Mouse (Mus musculus) urinary bladder, adult 18-20 months (tissue): ENCODE measurements around the gene Sema3f.
A peak's percentile ranks its signal among the peaks of the same experiment; 100 is the strongest.

ENCODE experiments used
- DNase-seq, 2 experiments: peaks; one replicate each; pipeline ENCODE4 v3.0.0; 2022; ENCODE audit warnings: low spot score in 2 of 2, mixed read lengths in 2 of 2

The Sema3f gene

DNA sequence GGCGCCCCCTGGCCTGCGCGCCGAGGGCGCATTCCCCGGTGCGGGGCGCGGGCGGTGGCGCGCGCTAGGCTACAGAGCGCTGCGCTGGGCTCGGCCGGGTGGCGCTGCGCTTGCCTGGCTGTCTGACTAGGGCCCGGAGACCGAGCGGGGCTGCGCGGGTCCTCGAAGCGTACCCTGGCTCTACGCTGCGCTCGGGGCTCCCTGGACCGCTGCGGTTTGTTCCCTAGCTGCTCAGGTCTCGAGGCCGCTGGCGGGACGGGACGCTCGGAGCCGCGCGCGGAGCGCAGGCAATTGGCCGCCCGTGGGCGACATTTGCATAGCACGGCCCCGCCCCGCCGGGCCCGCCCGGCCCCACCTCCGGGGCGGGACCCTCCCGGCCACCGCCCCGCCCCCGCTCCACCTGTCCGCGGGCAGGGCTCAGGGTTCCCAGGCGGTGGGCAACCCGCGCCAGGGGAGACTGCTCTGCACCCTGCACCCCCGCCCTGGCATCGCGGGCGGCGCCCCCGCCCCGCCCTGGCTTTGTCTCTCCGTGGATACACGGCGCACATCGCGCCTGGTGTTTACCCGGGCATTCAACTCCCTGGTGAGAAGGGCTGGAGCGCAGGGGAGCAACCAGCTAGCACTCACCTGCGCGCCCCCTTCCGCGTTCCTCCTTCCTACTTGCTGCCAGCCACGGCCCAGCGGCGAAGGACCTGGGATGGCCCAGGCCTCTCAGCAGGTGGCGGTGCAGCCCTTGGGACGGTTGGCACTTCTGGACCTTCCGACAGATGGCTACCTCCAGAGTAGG is at the start of gene Sema3f:
Gene Sema3f, minus strand, starts transcription at position 779 of the 787 bp plus-strand sequence.
- DNase-seq = peak; percentile 80 to 87

DNA sequence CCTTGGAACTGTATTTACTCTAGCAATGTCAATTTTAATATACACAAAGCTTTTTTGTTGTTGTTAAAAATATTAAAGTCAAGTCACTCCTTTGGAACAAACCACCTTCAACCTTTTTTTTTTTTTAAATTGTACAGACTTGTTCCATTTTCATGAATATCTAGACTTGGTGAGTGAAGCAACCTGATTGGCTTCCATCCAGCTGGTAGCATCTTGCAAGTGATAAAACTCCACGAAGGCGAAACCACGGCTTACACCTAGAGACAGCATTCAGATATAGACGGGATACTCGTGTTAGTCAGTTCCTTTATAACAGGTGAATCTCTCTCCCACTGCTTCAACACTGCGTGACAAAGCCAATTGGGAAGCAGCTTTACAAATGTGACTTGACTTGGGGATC is 49.3 kb upstream of the Sema3f start:
- no peak for DNase-seq

DNA sequence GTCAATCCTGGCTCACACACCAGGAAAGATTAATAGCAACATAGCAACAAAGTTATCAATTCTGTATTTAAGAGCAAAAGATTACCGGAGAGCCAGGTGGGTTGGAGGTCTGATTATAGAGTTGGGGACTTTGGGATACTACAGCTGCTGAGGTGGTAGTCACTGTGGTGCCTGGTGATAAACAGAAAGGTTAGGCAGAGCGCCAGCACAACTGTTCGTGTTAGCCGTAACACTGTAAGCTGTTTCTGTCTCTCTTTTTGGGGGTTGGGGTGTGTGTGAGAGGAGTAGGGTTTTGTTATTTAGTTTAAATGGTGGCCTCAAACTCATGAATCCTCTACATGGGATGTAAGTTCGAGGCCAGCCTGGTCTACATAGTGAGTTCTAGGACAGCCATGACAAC is 40.1 kb upstream of the Sema3f start:
- DNase-seq = no peak

DNA sequence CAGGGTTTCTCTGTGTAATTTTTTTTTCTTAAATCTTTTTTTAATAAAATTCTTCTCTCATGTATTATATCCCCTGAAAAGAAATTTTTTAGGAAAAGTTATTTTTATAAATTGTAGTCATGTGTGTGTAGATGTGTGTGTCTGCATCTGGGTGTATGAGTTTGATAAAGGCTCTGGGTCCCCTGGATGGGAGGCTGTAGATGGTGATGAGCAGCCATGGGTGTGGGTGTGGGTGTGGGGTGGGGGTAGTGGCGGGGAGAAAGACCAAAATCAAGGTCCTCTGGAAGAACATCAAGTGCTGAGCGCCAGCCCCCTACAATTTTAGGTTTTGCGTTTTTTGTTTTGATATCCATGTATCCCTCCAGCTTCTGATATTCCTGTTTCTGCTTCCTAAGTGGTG is 37.8 kb upstream of the Sema3f start:
- DNase-seq = no peak

DNA sequence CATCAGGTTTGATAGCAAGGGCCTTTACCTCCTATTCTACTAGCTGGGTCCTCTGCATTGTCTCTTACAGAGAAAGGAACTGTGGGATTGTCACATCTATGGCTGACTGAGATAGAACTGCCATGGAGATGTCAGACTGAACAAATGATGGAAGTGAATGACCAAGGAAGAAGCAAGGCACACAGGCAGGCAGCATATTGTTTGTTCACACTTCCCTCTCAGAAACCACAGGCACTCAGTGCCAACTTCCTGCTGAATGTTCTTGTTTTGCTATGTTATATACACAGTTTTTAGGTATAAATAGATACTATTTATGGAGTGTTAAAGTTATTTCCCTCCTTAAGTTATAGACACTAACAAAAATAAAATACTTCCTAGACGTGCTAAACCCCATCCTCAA is 37.0 kb upstream of the Sema3f start:
- no peak for DNase-seq

DNA sequence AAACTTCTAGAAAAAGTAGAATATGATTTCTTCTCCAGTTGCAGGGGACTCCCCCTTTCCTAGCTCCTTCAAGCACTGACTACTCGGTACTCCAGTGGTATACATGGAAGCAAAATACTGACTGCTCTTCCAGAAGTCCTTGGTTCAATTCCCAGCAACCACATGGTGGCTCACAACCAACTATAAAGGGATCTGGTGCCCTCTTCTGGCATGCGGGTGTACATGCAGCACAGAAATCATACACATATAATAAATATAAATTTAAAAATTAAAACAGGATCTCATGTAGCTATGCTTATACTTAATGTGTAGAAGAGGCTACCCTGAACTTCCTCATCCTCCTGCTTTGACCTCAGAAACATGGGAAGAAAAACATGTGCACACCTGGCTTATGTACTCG is 36.4 kb upstream of the Sema3f start:
- DNase-seq = no peak

DNA sequence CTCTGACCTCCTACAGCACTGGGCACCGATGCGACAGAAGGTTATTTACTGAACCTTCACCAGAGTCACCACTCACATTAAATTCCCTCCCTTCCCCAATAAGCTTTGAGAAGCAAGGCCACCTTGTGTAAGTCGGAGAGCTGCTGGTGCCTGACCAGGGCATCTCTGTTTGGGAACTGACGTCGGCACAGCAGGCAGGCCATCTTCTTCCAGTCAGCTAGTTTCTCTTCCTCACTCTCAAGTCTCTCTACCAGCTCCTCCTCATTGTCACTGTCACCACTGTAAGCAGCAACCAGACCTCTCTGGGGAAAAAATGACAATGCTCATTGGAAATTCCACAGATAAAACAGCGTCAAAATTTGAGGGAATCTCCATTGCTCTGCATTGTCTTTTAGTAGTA is 33.8 kb upstream of the Sema3f start:
- no peak for DNase-seq

DNA sequence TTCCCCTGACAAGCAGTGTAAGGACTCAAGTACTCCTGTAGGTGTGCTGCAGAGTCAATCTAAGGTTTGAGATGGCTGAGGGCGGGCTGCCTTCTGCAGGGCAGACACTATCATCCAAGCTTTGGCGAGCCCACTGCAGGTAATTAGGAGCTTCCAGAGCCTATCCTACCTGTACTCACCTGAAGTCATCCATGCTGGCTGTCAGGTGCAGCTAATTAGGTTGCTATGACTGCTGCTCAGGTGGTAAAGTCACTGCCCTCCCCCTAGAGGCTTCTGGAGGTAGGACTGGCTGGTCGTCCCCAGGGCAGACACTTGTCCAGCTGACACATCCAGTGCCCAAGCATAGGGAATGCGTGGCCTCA is 28.5 kb upstream of the Sema3f start:
- no peak for DNase-seq

DNA sequence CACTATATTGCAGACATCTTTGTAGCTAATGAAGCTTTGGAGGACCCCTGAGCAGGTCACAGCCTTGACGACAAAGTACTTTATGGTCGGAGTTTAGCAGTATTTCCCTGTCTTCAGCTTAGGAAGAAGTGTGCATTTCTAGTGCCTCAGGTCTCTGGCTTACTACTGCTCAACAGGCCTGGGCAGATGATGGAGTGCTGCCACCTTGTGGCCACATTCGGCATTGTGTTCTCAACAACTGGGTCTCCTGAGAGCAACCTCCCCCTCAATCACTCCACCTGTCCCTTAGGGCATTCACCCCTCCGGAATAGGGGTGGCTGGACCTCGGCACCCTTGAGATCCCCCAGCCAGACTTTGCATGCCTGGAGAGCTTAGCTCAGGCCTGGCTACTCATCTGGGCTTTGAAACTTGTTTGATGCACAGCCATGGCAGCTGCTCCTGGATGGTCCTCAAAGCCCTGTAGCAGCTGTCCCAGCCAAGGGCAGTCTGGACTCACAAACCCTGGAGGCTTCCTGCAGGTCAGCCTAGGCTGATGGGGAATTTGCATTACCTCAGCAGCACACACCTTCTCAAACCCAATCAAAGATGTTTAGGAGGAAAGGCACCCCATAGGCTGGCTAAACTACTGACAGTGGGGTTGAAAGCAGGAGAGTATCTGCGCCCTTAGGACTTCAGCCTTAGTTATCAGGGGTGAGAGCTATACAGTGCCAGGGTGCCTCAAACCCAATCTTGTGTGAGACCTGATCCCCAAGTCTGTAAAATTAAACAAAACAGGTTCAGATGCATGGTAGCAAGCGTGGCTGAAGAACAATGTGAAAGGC is 28.0 kb upstream of the Sema3f start:
- DNase-seq = peak; percentile 69 to 86

DNA sequence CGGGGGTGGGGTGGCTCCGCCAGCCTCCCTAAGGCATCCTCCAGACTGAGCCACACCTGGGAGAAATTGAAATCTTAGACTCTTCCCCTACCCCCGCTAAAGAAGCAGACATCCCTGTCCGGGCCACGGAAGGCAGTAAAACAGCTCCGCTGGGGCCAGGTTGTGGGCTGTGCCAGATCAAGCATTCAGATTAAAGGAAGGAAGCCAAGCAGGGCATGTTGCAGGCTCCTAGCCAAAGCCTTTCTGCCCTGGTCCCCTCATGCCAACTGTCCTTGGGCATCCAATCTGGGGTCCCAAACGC is 25.9 kb upstream of the Sema3f start:
- DNase-seq = peak in 1 of 2 experiments; percentile 42

DNA sequence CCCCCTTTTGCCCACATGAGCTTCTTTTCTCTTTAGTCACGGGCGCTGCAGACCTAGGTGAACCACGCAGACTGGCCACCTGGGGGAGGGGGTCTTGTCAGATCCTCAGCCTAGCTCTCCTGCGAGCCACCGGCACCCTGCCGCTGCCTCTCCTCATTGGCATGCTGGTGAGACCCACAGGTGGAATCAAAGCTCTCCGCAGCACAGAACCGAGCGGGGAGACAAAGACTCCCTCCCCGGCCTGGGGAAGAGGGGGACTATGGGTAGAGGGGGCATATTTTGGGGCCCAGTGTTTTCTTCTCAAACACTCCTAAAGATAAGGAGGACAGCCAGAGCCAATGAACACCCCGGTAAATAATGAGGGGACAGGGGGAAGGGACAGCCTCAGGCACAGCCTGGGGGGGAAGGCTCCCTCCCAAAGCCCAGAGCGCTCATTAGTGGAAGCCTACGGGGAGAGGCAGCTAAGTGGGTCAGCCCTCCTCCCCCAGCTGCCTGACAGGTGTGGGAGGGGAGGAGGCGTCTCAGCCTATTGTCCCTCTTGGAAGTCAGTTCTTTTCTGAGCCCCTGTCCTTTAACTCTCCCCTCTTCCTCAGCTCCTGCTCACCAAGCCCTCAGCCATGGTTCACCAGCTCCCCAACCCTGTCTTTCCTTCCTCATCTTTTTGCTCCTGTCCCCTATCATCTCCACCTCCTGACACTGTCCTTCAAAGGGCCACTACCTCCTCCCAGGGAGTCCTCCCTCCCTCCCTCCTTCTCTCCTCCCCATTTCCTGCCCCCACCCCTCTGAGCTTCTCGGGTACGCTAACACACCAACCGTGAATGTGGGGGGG is 25.3 kb upstream of the Sema3f start:
- no peak for DNase-seq

DNA sequence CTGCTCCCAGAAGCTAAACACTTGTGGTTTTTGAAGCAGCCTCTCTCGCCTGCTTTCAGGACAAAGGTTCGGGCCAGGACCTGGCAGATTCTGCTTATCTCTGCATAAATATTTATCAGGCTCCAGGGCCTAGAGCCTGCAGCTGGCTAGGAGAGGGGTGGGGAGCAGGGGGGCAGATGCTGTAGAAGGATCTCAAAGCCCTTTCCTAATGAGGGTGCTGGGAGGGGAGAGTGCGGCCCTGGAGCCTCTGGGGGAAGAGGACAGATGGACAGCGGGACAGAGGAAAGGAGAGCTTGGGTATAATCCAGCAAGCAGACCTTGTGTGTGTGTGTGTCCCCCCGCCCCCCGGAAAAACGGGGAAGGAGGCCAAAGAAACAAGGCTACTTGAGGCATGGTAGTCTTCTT is 24.3 kb upstream of the Sema3f start:
- no peak for DNase-seq

DNA sequence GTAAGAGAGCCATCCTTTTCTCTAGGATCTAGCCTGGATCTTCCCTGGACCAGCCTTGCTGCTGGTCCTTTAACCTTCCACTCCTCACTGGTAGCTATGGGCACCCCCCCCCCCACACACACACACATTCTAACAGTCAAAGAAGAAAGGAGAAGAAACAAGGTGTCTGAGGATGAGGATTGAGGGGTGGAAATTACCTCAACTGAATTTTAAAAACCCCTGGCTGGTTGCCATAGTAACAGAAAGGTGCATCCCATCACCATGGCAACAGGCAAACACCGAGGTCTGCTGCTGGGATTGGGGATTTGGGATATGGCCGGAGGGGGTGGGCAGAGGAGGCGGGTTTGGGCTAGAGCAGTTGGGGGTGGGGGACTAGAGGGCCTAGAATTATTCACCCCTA is 19.4 kb upstream of the Sema3f start:
- no peak for DNase-seq

DNA sequence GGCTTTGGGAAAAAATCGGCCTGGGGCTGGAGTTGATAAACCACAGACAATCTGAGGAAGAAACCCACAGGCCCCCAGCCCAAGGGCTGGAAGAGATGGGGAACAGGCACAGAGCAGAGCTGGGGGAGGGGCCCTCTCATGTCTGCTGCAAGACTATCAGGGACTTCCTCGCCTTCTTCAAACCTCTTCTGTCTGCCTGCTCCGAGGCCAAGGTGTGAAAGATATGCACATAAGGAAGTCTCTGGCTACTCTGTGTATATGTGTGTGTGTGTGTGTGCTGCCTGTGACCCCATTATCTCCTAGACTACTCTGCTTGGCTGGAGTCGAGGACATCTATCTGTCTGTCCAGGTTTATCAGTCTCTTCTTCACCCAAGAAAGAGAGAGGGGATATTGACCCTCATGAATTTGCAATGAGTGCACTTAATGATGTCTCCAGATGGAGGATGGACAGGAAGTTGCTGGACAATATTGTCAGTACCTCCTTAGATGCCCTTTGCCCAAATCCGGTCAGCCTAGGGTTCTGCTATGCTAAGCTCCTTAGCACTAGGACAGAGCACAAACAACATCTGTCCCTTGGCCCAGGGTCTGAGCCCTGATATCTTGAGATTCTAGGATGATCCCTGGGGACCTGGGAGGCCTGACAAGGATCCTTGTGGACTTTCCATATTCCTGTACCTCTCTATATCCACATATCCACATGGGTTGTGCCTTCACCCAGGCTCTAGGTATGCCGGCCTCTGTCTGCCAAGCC is 18.8 kb upstream of the Sema3f start:
- no peak for DNase-seq

DNA sequence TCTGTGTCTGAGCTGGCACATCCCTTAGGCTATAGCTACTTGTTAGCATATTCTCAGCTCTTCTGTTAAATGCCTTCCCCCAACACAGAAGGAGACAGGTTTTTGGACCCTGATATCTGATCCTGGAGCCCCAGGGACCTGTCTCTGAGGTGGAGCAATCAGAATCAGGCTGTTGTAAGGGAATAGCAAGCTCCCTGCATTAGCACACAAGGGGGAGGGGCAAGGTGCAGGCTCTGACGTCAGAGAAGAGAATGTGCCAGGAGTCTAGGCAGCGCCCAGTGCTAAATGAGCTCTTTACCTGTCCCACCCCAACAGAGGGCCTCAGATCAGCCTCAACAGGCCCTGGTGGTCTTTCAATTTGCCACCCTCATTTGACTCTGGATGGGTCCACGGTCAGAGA is 16.8 kb upstream of the Sema3f start:
- no peak for DNase-seq

DNA sequence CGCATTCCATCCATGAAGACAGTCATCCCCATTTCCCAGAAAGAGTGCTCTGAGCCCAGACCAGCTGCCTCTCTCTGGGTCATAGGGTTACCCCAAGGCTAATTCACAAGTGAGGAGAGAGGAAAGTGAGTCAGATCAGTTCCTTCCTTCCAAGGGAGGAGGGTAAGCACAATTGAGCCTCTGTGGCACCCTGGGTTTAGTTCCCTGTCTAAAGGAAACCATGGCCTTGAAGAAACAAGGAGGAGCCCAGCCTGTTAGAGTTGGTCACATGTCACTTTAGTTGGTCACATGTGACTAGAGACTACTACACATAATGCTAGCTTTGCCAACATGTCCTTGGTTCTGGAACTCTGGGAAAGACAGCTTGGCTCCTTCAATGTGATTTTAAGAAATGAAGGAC is 14.5 kb upstream of the Sema3f start:
- DNase-seq = no peak

DNA sequence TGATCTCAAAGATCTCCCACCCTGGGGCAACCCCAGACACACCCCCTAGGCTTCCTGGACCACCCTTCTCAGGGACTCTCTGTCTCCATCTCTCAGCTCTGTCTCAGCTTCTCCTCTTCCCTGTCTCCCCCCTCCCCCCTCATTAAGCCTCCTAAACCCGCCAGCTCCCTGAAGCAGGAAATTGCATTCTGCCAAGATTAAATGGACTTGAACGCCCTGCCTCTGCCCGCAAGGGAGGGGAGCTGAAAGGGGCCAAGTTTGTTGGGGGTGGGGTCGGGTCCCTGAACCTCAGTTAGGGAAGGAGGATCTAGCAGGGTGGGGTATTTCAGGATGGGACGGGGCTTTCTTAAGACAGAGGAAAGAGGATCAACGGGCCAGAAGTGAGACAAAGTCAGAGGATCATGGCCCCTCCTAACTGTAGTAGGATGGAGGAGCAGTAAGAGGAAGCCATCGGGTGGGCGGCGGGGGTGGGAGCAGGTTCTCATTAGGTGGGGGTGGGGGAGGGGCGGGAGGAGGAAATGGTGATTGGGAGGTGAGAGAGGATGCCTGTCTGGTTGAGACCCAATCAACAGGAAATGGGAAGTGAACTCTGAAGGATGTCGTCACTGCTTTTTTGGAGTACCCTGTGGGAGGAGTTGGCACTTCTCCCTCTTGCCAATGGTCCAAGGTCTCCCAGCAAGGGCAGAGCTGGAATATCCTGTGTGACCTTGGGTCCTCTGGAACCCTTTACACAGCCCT is 13.7 kb upstream of the Sema3f start:
- no peak for DNase-seq

DNA sequence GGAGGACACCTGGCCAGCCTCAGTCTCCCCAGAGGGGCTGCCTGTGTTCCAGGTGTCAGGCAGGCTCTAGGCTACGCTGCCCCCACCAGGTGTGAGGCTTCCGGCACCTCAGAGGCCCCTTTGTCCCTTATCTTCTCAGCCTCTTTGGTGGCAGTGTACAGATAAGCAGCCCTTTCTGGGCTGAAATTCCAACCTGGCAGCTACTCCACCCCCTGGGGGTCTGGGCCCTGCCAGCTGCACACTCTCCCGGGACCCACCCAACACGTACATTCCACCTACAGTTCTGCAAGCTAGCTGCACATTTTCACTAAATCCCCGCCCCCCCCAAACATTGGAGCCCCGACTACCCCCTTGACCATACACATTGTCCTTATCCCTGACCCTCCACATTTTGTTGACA is 13.0 kb upstream of the Sema3f start:
- no peak for DNase-seq

DNA sequence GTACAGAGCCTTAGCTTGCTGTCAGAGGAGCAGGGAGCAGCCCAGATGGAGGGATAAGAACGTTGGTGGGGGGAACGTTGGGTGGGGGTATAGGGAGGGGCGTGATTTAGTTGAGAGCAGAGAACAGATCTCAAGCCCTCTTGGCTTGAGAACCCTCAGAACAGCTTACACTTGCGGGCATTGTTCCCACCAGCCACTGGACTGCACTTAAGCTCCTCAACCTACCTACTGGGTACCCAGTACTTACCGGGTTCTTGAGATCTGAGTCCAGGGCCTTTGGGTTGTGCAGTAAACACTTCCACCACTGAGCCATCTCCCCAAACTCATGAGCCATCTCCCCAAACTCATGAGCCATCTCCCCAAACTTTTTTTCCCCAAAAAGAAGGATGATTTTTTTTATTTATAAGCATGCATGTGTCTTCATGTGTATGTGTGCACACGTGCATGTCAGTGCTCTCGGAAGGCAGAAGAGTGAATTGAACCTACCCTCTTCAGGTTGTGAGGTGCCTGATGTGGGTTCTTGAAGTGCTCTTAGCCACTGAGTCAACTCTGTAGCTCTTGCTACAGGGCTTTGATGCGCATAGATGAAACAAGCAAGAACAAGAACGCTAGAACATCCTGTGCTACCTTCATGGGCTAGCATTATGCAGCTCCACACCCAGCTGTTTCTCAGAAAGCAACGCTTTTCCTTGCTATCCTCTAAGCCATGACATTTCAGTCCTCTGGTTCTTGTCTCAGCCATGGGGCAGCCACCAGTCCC is 8.7 kb upstream of the Sema3f start:
- DNase-seq = no peak

DNA sequence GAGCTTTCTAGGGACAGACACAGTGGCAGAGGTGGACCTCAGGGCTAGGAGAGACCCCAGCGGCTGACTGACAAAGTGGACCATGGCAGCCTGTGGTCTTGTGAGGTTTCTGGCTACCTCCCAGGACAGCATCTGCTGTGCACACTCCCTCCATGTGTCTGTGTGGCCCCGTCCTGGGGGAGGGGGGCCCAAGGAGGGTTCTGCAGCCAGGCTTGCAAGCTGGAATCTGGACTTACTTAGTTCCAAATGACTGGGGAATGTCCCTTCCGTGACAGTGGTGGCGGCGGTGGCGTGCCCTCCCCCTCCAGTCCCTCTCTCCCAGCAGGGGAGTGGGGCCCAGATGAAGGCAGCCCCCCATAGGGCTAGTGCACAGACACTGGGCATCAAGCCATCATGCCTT is 6.7 kb upstream of the Sema3f start:
- DNase-seq = no peak
